Mouse (Mus musculus): ENCODE measurements at regions not wholly inside any gene's neighbourhood (a gene's known extent, or its start where the extent isn't known, plus 50 kb on each side); places are given as distances from the start of the nearest gene placed in this dataset.

DNA sequence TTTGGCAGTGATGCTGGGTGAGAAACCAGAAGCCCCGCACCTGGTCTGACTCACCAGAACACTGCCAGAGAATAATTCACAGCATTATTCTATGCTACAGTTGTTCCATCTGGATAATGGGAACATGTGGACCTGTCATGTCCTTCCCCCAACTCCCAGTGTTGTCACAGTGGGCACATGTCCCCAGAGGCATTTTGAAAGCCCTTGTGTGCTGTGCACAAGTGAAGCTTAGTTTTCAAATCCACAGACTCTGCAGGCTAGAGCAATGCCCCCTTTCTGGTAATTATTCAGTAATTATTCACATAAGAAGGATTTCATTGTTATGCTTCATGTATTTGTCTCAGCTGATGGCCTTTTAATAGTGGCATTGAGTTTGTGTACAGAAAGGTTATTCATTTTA, 146.7 kb downstream of the Slc4a3 start:
- no peak overlapping the region for H3K27ac ChIP-seq (ENCODE audit: insufficient read depth, low read depth, low read length)
- no peaks in the 10 kb centered on the region for H3K36me3 ChIP-seq (ENCODE audit: control insufficient read depth, insufficient read depth, low read length)
- no peaks in the 10 kb centered on the region for H3K27me3 ChIP-seq (ENCODE audit: control insufficient read depth, insufficient read depth, low read length)
- no peak for TF ChIP-seq CTCF (IDR thresholded peaks at IDR 0.05; ENCODE audit: extremely low read depth, insufficient read length, insufficient replicate concordance, low read depth, low read length)
- no peaks in the 10 kb centered on the region for H3K4me1 ChIP-seq (ENCODE audit: control insufficient read depth, insufficient read depth, insufficient read length, low read length)
- 78% methylated on average over 1 of the region's 1 CpGs for WGBS
- H3K4me3 ChIP-seq (ENCODE audit: low read depth, low read length), result no peak overlapping the region

DNA sequence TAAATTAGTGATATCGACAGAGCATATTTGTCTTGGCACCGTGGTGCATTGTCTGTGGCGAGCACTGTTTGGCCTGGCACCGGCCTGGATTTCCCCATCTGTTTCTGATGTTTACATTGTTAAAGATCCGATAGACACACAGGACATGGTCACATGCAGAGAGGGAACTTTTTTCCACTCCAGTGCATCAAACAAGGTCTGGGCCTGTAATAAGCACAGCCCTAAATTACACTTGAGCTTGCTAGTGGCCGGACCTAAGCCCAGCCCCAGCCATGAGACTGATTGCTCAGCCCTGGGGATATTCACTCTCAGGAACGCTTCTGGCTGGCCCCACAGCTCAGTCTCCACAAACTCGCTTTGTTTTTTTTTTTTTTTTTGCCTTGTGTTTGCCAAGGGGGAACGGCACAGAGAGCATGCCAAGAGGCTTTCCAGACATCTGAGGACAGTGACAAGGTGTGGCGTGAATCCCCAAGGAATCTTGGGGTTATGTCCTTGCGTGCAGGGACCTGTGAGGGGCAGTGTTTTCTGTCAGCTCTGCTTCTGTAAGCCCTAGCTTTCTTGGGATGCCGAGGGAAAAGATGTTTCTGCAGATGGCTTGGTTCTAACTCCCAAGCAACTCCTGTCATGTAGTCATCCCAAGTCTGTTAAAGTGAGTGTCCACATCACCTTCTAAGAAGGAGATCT, 147.3 kb downstream of the Slc4a3 start:
- no peaks in the 10 kb centered on the region for H3K36me3 ChIP-seq (ENCODE audit: control insufficient read depth, insufficient read depth, low read length)
- H3K27ac ChIP-seq (ENCODE audit: insufficient read depth, low read depth, low read length), result no peak overlapping the region
- TF ChIP-seq CTCF (IDR thresholded peaks at IDR 0.05; ENCODE audit: extremely low read depth, insufficient read length, insufficient replicate concordance, low read depth, low read length) (no peak), POLR2A (IDR thresholded peaks at IDR 0.05; ENCODE audit: low read depth, low read length) (no peak)
- no peaks in the 10 kb centered on the region for H3K27me3 ChIP-seq (ENCODE audit: control insufficient read depth, insufficient read depth, low read length)
- 20% methylated on average over 12 of the region's 12 CpGs for WGBS
- no peaks in the 10 kb centered on the region for H3K4me1 ChIP-seq (ENCODE audit: control insufficient read depth, insufficient read depth, insufficient read length, low read length)
- no peak overlapping the region for H3K4me3 ChIP-seq (ENCODE audit: low read depth, low read length)

DNA sequence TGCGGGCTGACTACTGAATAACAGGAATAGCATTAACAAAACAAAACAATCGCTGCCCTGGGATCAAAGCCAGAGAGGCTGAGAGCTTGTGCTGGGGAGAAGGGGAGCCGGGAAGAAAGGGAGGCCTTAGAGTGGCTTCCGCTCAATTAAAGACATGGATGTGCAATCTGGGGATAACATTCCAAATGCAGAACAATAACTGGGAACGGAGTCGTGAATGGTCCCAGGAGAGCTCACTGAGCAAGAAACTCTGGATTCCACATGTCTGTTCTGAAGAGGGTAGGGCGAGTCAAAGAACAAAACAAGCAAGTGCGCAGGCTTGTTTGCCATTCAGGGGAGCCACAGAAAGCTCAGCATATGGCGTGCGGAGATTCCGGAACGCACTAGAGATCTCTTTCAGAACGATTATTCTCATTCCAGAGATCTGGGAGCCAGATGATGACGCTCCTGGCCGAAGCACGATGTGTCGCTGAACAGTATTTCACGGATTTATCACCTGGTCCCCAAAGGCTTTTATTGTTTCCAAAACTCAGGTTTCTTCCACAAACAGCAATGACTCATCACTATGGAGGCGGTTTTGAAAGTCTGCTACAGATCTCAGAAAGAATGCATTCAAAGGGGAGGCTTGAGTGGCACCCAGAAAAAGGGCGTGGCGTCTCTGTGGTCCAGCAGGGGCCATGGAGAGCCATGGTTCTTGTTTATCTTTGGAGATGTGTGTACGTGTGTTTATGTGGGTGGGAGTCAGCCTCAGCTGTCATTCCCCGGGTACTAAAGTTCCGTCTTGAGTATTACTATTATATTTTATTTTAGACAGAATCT, 159.0 kb downstream of the Slc4a3 start:
- H3K4me1 ChIP-seq (ENCODE audit: control insufficient read depth, insufficient read depth, insufficient read length, low read length), result no peaks in the 10 kb centered on the region
- 48% methylated on average over 24 of the region's 24 CpGs for WGBS
- no peak overlapping the region for H3K4me3 ChIP-seq (ENCODE audit: low read depth, low read length)
- TF ChIP-seq POLR2A (IDR thresholded peaks at IDR 0.05; ENCODE audit: low read depth, low read length) (no peak), CTCF (IDR thresholded peaks at IDR 0.05; ENCODE audit: extremely low read depth, insufficient read length, insufficient replicate concordance, low read depth, low read length) (no peak)
- H3K27ac ChIP-seq (ENCODE audit: insufficient read depth, low read depth, low read length), result no peak overlapping the region
- no peaks in the 10 kb centered on the region for H3K36me3 ChIP-seq (ENCODE audit: control insufficient read depth, insufficient read depth, low read length)
- no peaks in the 10 kb centered on the region for H3K27me3 ChIP-seq (ENCODE audit: control insufficient read depth, insufficient read depth, low read length)

DNA sequence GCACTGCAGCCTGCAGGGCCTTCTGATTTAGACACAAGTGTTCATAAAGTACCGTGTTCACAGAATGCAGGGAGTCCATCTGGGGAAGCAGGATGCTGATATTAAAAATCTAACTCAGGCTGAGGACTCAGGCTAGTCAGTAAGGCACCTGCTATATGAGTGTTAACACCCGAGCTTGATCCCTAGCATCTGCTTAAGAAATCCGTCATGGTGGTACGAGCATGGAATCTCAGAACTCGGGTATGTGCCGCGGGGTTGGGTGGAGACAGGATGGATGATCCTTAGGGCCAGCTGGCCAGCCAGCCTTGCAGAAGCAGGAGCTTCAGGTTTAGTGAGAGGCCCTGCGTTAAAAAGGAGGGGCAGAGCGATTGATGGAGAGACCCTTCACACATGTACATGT, 160.1 kb downstream of the Slc4a3 start:
- H3K4me1 ChIP-seq (ENCODE audit: control insufficient read depth, insufficient read depth, insufficient read length, low read length), result no peaks in the 10 kb centered on the region
- H3K27ac ChIP-seq (ENCODE audit: insufficient read depth, low read depth, low read length), result no peak overlapping the region
- H3K4me3 ChIP-seq (ENCODE audit: low read depth, low read length), result no peak overlapping the region
- 87% methylated on average over 9 of the region's 9 CpGs for WGBS
- H3K27me3 ChIP-seq (ENCODE audit: control insufficient read depth, insufficient read depth, low read length), result no peaks in the 10 kb centered on the region
- TF ChIP-seq CTCF (IDR thresholded peaks at IDR 0.05; ENCODE audit: extremely low read depth, insufficient read length, insufficient replicate concordance, low read depth, low read length) (no peak), POLR2A (IDR thresholded peaks at IDR 0.05; ENCODE audit: low read depth, low read length) (no peak)
- no peaks in the 10 kb centered on the region for H3K36me3 ChIP-seq (ENCODE audit: control insufficient read depth, insufficient read depth, low read length)

DNA sequence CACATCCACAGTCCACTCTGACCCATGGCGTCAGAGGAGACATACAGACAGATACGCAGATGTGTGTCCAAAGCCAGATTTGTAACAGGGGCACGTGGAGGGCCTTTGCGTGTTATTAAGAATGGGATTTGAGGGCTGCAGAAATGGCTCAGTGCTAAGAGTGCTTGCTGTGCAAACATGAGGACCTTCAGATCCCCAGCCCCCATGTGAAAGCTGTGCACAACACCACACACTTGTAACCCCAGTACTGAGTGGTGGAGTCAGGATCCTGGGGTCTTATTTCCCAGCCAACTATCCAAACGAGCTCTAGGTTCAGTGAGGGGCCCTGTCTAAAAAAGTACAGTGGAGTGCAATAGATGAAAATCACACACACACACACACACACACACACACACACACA, 177.4 kb downstream of the Slc4a3 start:
- Histone ChIP-seq H3K4me3 (ENCODE audit: low read depth, low read length) (no peak overlapping the region), H3K36me3 (ENCODE audit: control insufficient read depth, insufficient read depth, low read length) (no peaks in the 10 kb centered on the region), H3K27me3 (ENCODE audit: control insufficient read depth, insufficient read depth, low read length) (no peaks in the 10 kb centered on the region), H3K27ac (ENCODE audit: insufficient read depth, low read depth, low read length) (no peak overlapping the region), H3K4me1 (ENCODE audit: control insufficient read depth, insufficient read depth, insufficient read length, low read length) (no peaks in the 10 kb centered on the region)
- no peak for TF ChIP-seq CTCF (IDR thresholded peaks at IDR 0.05; ENCODE audit: extremely low read depth, insufficient read length, insufficient replicate concordance, low read depth, low read length)
- no peak for TF ChIP-seq POLR2A (IDR thresholded peaks at IDR 0.05; ENCODE audit: low read depth, low read length)
- WGBS, result 84% methylated on average over 5 of the region's 5 CpGs

DNA sequence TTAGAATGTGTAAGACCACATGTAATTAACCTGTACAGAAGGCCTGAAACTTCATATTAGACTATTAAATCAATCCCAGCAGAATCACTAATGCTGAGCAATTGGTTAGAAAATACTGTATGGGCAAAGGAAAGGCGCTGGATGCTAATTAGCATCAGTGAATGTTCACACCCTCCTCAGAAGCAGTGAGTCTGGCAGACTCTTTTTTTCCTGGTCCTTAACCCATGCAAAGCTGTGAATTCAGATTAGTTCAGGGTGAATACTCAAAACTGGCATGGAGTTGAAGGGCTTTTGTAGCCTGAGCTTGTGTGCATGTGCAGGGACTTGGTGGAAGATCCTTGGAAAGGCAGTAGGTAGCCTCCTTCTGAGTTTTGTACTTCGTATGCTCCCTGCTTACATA, 179.3 kb downstream of the Slc4a3 start:
- Histone ChIP-seq H3K27ac (ENCODE audit: insufficient read depth, low read depth, low read length) (no peak overlapping the region), H3K36me3 (ENCODE audit: control insufficient read depth, insufficient read depth, low read length) (no peaks in the 10 kb centered on the region), H3K27me3 (ENCODE audit: control insufficient read depth, insufficient read depth, low read length) (no peaks in the 10 kb centered on the region), H3K4me3 (ENCODE audit: low read depth, low read length) (no peak overlapping the region), H3K4me1 (ENCODE audit: control insufficient read depth, insufficient read depth, insufficient read length, low read length) (no peaks in the 10 kb centered on the region)
- TF ChIP-seq POLR2A (IDR thresholded peaks at IDR 0.05; ENCODE audit: low read depth, low read length), result no peak
- TF ChIP-seq CTCF (IDR thresholded peaks at IDR 0.05; ENCODE audit: extremely low read depth, insufficient read length, insufficient replicate concordance, low read depth, low read length), result no peak
- WGBS, result 84% methylated on average over 2 of the region's 2 CpGs

DNA sequence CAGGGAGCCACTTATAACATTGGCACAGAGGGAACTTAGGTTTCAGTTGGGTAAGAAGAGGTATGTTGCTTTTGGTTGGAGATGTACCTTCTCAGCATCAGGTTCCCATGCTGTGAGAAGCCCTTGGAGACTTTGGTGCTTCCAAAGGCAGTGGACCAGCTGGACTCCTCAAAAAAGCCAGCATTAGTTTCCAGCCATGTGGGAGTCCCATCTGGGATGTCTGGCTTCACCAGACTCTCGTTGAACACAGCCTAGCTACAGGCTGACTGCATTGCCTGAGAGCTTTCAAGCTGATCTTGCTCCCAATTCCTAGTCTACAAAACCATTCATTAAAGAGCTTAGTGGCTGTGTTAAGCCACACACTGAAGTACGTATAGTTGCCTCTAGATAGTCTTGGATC, 182.8 kb downstream of the Slc4a3 start:
- Histone ChIP-seq H3K27me3 (ENCODE audit: control insufficient read depth, insufficient read depth, low read length) (no peaks in the 10 kb centered on the region), H3K27ac (ENCODE audit: insufficient read depth, low read depth, low read length) (no peak overlapping the region)
- TF ChIP-seq CTCF (IDR thresholded peaks at IDR 0.05; ENCODE audit: extremely low read depth, insufficient read length, insufficient replicate concordance, low read depth, low read length) (no peak), POLR2A (IDR thresholded peaks at IDR 0.05; ENCODE audit: low read depth, low read length) (no peak)

More for the DNA sequence above, 182.8 kb downstream of the Slc4a3 start:
- Histone ChIP-seq H3K4me1 (ENCODE audit: control insufficient read depth, insufficient read depth, insufficient read length, low read length) (no peaks in the 10 kb centered on the region), H3K4me3 (ENCODE audit: low read depth, low read length) (no peak overlapping the region), H3K36me3 (ENCODE audit: control insufficient read depth, insufficient read depth, low read length) (no peaks in the 10 kb centered on the region)
- 58% methylated on average over 2 of the region's 2 CpGs for WGBS
